Mouse (Mus musculus) ES-Bruce4 (cell line): ENCODE data around the gene Prcc.

Experiments
- CTCF ChIP-seq: IDR thresholded peaks from one replicate; pipeline ENCODE4 v1.8.1; 2011; ENCODE audit warnings: low read depth, low read length
- EP300 ChIP-seq: IDR thresholded peaks from 2 replicates; pipeline ENCODE4 v1.6.1; 2011; ENCODE audit warnings: low read depth, low read length; ENCODE audit not compliant: insufficient read depth
- POLR2A ChIP-seq: IDR thresholded peaks from one replicate; pipeline ENCODE4 v1.8.1; 2011; ENCODE audit warnings: low read length; ENCODE audit not compliant: insufficient read depth

- TF ChIP-seq CTCF (no peak), POLR2A (no peak), EP300 (no peak)
These were observed 49.8 kb upstream of the Prcc start for GRCm38 (mm10) chr3:87935201-87935600.
